Mouse (Mus musculus) heart, embryonic 12.5 days (tissue): ENCODE data around the gene Kansl1. TPM values are rescaled to one million over a fixed set of nuclear protein-coding genes. Genes with fewer than 3 reads are reported as not detected.

Experiments
- ATAC-seq: fragments of 200-750 bp; cut with Nextera tagmentation; 2 replicates; pipeline ENCODE4 v1.8.0; 2017; ENCODE audit warnings: moderate TSS enrichment, moderate library complexity; ENCODE audit not compliant: insufficient number of reproducible peaks, low FRiP score
- H3K27ac ChIP-seq: fragments of 300-500 bp; sonication (generic); 2 replicates; pipeline ENCODE4 v1.5.1; 2016; ENCODE audit warnings: mild to moderate bottlenecking, moderate library complexity; ENCODE audit not compliant: poor library complexity, severe bottlenecking
- H3K27me3 ChIP-seq: fragments of 300-500 bp; sonication (generic); replicated peaks from 2 replicates; pipeline ENCODE4 v1.6.1; 2016; ENCODE audit warnings: mild to moderate bottlenecking, moderate library complexity
- H3K36me3 ChIP-seq: fragments of 300-500 bp; sonication (generic); 2 replicates; pipeline ENCODE4 v1.6.1; 2016; ENCODE audit warnings: mild to moderate bottlenecking, moderate library complexity
- H3K4me1 ChIP-seq: fragments of 300-500 bp; sonication (generic); replicated peaks from 2 replicates; pipeline ENCODE4 v1.6.1; 2016; ENCODE audit warnings: mild to moderate bottlenecking
- H3K4me2 ChIP-seq: fragments of 300-500 bp; sonication (generic); 2 replicates; pipeline ENCODE4 v1.6.1; 2016; ENCODE audit warnings: mild to moderate bottlenecking, moderate library complexity
- H3K4me3 ChIP-seq: fragments of 300-500 bp; sonication (generic); 2 replicates; pipeline ENCODE4 v1.5.1; 2016; ENCODE audit warnings: mild to moderate bottlenecking
- H3K9ac ChIP-seq: fragments of 300-500 bp; sonication (generic); 2 replicates; pipeline ENCODE4 v1.6.1; 2016; ENCODE audit warnings: mild to moderate bottlenecking, moderate library complexity
- H3K9me3 ChIP-seq: fragments of 300-500 bp; sonication (generic); replicated peaks from 2 replicates; pipeline ENCODE4 v1.6.1; 2016; ENCODE audit warnings: mild to moderate bottlenecking, moderate library complexity
- WGBS: fragments of 180-500 bp; shearing (Covaris S2); methylation state at CpG from one replicate; pipeline ENCODE4 v1.1.7; 2016; 5-methylcytosine and 5-hydroxymethylcytosine counted together
- polyA plus RNA-seq: library from polyadenylated mRNA; unstranded; fragments of >200 nt; fragmentation: Nextera tagmentation; extraction: Ambion mirVana; gene quantifications from 2 replicates; pipeline ENCODE4 v1.2.1, GENCODE M21; 2016

Kansl1 gene
- polyA plus RNA-seq, 1 experiment from 2014 or later: 18.1 TPM

DNA sequence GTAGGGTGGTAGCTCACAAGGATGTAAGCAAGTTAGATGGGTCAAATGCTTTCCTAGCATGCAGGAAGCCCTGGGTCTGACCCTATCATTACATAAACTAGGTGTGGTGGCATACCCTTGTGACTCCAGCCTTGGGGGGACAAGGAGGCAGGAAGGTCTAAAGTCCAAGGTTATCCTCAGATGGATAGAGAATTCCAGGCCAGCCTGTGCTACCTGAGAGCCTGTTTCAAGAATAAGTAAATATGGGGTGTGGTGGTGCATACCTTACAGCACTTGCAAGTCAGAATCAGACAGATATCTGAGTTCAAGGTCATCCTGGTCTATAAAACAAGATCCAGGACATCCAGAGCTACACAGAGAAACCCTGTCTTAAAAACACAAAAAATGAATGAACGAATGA is 141.2 kb downstream of the Kansl1 start:
- Histone ChIP-seq H3K4me1 (peaks cover 3% of the 10 kb centered on the region; the same call in 1 of the 2 replicates), H3K36me3 (peaks cover 13% of the 10 kb centered on the region), H3K4me2 (no peak overlapping the region), H3K27ac (no peak overlapping the region), H3K9ac (no peak overlapping the region), H3K9me3 (no peaks in the 10 kb centered on the region), H3K27me3 (0 out of 2 replicates have a peak, but pooled peaks cover 3% of the 10 kb centered on the region), H3K4me3 (no peak overlapping the region)
- WGBS: 88% methylated on average over 1 of the region's 1 CpGs
- no peak for ATAC-seq

DNA sequence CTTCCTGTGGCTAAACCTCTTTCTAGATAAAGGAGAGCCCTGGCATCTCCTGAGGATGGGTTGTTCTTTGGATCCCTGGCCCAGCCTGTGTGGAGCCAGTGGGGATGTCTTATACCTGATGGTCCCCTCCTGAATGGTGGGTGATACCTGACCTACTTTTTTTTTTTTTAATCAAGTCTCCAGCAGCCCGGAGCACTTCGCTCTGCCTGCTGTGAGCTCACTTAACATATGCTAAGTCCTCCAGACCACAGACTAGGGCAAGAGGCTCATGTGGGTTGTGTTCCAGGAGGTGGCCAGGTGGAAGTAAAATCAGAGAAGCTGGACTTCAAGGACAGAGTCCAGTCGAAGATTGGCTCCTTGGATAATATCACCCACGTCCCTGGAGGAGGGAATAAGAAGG is 146.5 kb downstream of the Kansl1 start:
- no peak overlapping the region for H3K9ac ChIP-seq
- peaks cover 3% of the 10 kb centered on the region; the same call in 1 of the 2 replicates for H3K27me3 ChIP-seq
- peaks cover 17% of the 10 kb centered on the region for H3K4me1 ChIP-seq
- no peak overlapping the region for H3K4me3 ChIP-seq
- 34% methylated on average over 4 of the region's 4 CpGs for WGBS
- ATAC-seq: no peak
- no peak overlapping the region for H3K4me2 ChIP-seq
- no peaks in the 10 kb centered on the region for H3K36me3 ChIP-seq
- no peak overlapping the region for H3K27ac ChIP-seq
- no peaks in the 10 kb centered on the region for H3K9me3 ChIP-seq

DNA sequence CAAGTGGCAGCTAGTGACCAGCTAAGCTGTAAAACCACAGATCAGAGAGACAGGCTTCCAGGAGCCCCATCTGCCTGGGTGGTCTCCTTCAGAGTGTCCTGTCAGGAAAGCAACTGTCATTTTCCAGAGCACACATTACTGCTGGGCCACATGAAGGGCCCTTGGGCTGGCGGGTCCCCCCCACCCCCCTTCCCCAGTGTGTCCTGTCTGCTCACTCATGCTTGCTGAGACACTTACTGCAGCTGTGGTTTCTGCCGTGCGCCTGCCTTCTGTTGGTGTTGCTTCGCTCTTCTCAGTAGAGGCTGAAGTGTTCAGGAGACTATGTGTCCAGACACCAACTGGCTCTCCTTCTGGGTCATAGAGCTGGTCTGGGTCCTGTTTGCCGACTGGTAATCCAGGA is 148.2 kb downstream of the Kansl1 start:
- no peak overlapping the region for H3K9ac ChIP-seq
- H3K4me3 ChIP-seq: no peak overlapping the region
- WGBS: 53% methylated on average over 5 of the region's 5 CpGs
- no peaks in the 10 kb centered on the region for H3K9me3 ChIP-seq
- H3K27me3 ChIP-seq: peaks cover 3% of the 10 kb centered on the region; the same call in 1 of the 2 replicates
- no peak overlapping the region for H3K4me2 ChIP-seq
- H3K36me3 ChIP-seq: no peaks in the 10 kb centered on the region
- no peak overlapping the region for H3K27ac ChIP-seq
- peaks cover 17% of the 10 kb centered on the region for H3K4me1 ChIP-seq
- ATAC-seq: no peak

DNA sequence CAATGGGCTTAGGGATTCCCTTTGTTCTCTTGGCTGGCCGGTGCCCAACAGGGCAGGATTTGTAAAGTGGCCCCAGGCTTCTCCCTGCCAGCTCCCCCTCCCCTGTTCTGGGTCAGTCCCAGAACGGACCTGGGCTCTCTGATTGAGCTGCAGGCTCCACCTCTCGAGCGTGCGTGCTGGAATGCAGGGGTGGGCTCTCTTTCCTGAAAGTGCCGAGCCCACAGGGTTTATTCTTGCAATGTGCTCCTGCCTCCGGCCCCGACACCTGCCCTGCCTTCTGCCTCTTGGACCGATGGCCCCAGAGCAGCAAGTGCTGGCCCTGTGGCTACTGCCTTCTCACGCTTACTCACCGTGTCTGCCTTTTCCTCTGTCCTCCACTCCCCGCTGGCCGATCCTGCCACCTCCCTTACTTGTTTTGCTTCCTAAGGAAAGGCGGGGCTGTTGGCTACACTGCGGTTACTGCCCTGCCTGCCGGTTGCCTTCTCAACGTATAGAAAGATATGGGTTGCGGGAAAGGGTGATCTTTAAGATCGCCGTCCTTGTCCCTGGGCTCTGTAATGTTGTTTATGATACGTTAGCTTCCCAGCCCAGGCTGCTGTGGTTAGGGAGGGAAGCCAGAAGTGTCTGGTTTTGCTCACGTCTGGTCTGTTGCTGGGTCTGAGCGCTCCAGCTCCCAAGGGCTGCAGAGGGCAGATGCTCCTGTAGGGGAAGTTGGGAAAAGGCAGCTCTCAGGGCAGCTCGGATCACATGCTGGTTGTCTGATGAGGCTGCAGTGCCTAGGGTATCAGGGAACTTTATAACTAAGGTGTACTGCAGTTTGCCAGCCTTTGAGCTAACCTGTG is 149.5 kb downstream of the Kansl1 start:
- no peak overlapping the region for H3K27ac ChIP-seq
- peak overlapping the region; percentile 57 for H3K9ac ChIP-seq
- no peaks in the 10 kb centered on the region for H3K9me3 ChIP-seq
- H3K4me2 ChIP-seq: peak overlapping the region; percentile 92
- under 1% methylated on average over 24 of the region's 24 CpGs for WGBS
- no peaks in the 10 kb centered on the region for H3K36me3 ChIP-seq
- peak overlapping the region; percentile 56 for H3K4me3 ChIP-seq
- peaks cover 17% of the 10 kb centered on the region for H3K4me1 ChIP-seq
- peaks cover 3% of the 10 kb centered on the region; the same call in 1 of the 2 replicates for H3K27me3 ChIP-seq
- peak; percentile 67; the same call in 1 of the 2 replicates for ATAC-seq

DNA sequence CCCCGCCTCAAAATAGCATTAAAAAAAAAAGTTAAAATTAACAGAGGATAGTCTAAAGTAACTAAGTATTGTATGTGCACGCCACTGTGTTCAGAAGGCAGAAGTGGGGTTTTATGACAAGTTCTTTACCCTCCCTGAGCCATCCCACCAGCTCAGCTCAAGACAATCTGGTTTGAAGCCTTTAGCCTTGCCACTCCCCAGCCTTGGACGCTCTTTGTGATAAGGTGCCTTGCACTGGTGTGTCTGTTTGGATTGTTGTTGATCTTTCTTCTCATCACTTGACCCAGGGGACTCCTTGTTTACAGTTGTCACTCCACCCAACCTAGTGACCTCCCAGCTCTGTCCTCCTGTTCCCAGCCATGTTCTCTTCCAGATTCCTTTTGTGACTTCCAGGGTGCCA is 151.0 kb downstream of the Kansl1 start:
- peaks cover 17% of the 10 kb centered on the region for H3K4me1 ChIP-seq
- no peak overlapping the region for H3K27ac ChIP-seq
- ATAC-seq: no peak
- no peaks in the 10 kb centered on the region; the same call in 1 of the 2 replicates for H3K27me3 ChIP-seq
- H3K9me3 ChIP-seq: no peaks in the 10 kb centered on the region
- no peak overlapping the region for H3K9ac ChIP-seq
- no peak overlapping the region for H3K4me3 ChIP-seq
- 65% methylated on average over 3 of the region's 3 CpGs for WGBS
- no peaks in the 10 kb centered on the region for H3K36me3 ChIP-seq
- H3K4me2 ChIP-seq: no peak overlapping the region

DNA sequence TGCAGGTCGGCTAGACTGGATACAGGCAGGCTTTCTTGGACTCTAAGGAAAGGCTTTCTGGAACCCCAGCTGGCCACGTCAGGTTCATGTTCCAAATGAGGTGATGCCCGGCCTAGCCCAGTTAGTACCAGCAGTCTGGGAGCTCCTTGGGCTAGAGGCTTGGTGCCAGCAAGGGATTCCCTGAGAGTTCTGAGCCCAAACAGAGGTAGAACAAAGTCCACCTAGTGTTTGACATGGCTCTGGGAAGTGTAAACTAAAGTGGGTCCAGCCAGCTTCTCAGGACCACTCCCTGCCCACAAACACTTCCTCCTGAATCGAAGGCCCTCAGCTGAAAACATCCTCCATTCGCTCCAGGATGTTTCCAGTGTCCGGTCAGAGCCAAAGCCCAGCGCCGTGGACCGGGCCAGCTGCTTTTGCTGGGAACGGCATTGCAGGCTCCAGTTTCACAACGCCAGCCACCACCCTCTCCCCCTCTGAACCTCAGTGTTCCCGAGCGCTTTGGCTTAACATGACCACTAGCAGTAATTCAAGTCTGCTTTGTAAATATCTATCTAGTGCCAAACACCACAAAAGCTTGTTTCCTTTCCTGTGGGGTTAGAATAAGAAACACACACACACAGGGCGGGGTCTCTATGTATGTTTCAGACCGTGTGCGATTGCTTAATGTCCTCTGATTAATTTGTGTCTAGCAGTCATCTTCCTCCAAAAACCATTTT is 151.8 kb downstream of the Kansl1 start:
- H3K4me1 ChIP-seq: peaks cover 17% of the 10 kb centered on the region
- no peaks in the 10 kb centered on the region for H3K36me3 ChIP-seq
- no peak overlapping the region for H3K27ac ChIP-seq
- H3K4me3 ChIP-seq: no peak overlapping the region
- no peak overlapping the region for H3K9ac ChIP-seq
- H3K9me3 ChIP-seq: no peaks in the 10 kb centered on the region
- H3K4me2 ChIP-seq: no peak overlapping the region
- WGBS: 77% methylated on average over 16 of the region's 16 CpGs
- H3K27me3 ChIP-seq: peaks cover under 1% of the 10 kb centered on the region; the same call in 1 of the 2 replicates
- no peak for ATAC-seq

DNA sequence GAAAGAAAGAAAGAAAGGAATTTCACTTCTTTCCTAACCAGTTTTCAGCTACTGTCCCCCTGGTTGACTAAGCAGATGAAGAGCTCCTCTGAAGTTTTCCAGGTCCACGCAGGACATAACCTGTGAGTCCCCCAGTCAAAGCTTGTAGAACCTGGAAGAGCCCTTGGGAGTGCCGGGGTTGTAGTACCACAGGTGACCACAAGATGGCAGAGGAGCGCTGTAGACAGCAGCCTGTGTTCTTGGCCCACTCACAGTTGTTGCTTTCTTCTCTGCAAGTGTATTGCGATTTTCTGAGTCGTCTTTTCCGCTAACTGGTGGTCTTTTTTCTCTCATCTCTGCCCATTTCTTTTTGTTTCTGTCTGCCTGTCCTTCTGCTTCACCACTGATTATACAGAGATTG is 153.0 kb downstream of the Kansl1 start:
- H3K4me1 ChIP-seq: peaks cover 17% of the 10 kb centered on the region
- H3K4me2 ChIP-seq: no peak overlapping the region
- no peaks in the 10 kb centered on the region for H3K36me3 ChIP-seq
- H3K27me3 ChIP-seq: peaks cover 12% of the 10 kb centered on the region
- no peak for ATAC-seq
- no peaks in the 10 kb centered on the region for H3K9me3 ChIP-seq
- H3K27ac ChIP-seq: no peak overlapping the region
- no peak overlapping the region for H3K4me3 ChIP-seq
- WGBS: 11% methylated on average over 6 of the region's 6 CpGs
- H3K9ac ChIP-seq: no peak overlapping the region

DNA sequence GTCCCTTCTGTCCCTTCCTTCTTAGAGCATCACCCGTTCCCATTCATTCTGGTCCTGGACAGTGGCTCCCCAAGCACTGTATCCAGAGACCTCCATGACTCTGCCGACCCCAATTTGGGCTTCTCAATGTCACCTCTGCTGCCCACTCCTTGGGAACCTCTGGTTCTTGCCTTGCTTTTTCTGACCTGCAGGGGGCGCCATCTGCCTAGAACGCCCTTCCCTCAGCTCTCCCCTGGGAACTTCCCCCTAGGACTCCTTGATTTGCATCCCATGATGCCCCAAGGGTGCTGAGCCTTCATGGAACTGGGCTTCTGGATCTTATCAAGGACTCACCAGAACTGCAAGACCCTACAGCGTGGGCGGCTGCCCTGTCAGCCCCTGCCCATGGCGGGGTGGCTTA is 157.0 kb downstream of the Kansl1 start:
- 0 out of 2 replicates have a peak, but pooled peaks cover 3% of the 10 kb centered on the region for H3K4me1 ChIP-seq
- no peak overlapping the region for H3K27ac ChIP-seq
- no peak overlapping the region for H3K4me2 ChIP-seq
- H3K27me3 ChIP-seq: peaks cover 42% of the 10 kb centered on the region
- no peaks in the 10 kb centered on the region for H3K36me3 ChIP-seq
- 59% methylated on average over 7 of the region's 7 CpGs for WGBS
- no peaks in the 10 kb centered on the region for H3K9me3 ChIP-seq
- H3K4me3 ChIP-seq: no peak overlapping the region
- H3K9ac ChIP-seq: no peak overlapping the region
- ATAC-seq: no peak

DNA sequence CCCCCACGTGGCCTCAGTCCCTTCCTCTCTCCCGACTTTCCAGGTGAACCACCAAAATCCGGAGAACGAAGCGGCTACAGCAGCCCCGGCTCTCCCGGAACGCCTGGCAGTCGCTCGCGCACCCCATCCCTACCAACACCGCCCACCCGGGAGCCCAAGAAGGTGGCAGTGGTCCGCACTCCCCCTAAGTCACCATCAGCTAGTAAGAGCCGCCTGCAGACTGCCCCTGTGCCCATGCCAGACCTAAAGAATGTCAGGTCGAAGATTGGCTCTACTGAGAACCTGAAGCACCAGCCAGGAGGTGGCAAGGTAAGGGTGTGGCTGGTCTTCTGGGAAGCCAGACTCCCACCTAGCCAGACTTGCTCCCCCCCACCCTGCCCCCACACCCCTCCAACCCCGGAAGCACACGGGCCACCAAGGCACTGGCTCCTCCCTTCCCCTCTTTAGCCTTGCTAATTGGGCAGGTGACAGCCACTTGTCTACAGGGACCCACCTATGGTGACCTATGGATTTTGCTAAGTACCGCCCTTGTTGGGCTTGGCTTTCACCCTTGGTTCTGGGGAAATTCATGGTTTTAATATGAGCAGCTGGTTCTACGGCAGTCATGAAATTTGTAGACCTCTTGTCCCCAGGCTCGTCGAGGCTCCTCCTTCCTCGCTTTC is 158.3 kb downstream of the Kansl1 start:
- Histone ChIP-seq H3K9ac (peak overlapping the region; percentile 19; the same call in 1 of the 2 replicates), H3K27me3 (peaks cover 42% of the 10 kb centered on the region), H3K9me3 (no peaks in the 10 kb centered on the region), H3K36me3 (no peaks in the 10 kb centered on the region), H3K4me3 (peak overlapping the region; percentile 29), H3K4me1 (0 out of 2 replicates have a peak, but pooled peaks cover 3% of the 10 kb centered on the region), H3K27ac (no peak overlapping the region), H3K4me2 (peak overlapping the region; percentile 54)
- WGBS: 13% methylated on average over 23 of the region's 23 CpGs
- peak; percentile 85 for ATAC-seq

DNA sequence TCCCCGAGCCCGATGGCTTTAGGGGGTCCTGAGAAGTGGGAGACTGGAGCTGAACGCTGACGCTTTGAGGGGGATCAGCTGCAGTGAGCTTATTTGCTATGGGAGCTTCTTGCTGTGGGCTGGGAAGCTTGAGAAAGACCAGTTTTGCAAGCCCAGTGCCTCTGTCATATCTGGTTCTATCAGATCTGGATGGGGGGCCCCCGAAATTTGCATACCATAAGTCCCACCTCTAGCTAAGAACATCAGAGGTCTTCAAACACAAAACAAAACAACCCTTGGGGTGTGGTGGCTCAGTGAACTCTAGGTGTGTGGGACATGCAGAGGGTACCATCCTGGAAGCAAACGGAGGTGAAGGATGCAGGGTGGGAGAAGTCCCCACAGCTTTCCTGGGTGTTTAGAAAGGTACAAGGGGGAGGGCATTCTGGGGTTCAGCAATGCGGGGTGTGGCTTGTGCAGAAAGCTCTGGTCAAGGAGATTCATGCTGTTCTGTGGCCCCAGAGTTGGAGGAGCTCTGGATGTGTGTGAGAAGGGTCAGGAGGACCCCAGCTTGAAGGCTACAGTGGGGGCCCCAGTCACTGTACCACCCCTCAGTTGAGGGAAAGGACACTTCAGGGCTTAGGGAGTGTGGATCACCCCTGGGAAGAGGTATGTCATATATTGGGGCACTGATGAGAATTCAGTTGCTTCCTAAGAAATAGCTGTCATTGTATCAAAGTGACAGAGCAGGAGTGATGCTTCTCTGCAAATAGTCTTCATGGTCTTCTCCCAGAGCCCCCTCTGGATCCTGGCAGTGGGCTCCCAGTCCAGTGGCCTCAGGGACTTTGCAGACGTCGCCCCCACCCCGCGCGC is 159.1 kb downstream of the Kansl1 start:
- H3K4me1 ChIP-seq: 0 out of 2 replicates have a peak, but pooled peaks cover 3% of the 10 kb centered on the region
- H3K9me3 ChIP-seq: no peaks in the 10 kb centered on the region
- peak overlapping the region; percentile 54 for H3K4me2 ChIP-seq
- no peaks in the 10 kb centered on the region for H3K36me3 ChIP-seq
- peak overlapping the region; percentile 19; the same call in 1 of the 2 replicates for H3K9ac ChIP-seq
- no peak for ATAC-seq
- 27% methylated on average over 12 of the region's 12 CpGs for WGBS
- H3K27ac ChIP-seq: no peak overlapping the region
- H3K27me3 ChIP-seq: peaks cover 42% of the 10 kb centered on the region
- H3K4me3 ChIP-seq: peak overlapping the region; percentile 29
